Mouse (Mus musculus) forebrain, embryonic 16.5 days (tissue): ENCODE data around the gene Slc11a1. TPM values are rescaled to one million over a fixed set of nuclear protein-coding genes. Genes with fewer than 3 reads are reported as not detected.

Experiments
- ATAC-seq: fragments of 200-750 bp; cut with Nextera tagmentation; 2 replicates; pipeline ENCODE4 v1.8.0; 2017; ENCODE audit warnings: mild to moderate bottlenecking, moderate library complexity
- H3K27ac ChIP-seq: fragments of 300-500 bp; sonication (generic); 2 replicates; pipeline ENCODE4 v1.5.1; 2014; ENCODE audit warnings: low read length, control low read depth
- H3K27me3 ChIP-seq: fragments of 300-500 bp; sonication (generic); replicated peaks from 2 replicates; pipeline ENCODE4 v1.6.1; 2014; ENCODE audit warnings: low read length; ENCODE audit not compliant: control insufficient read depth, insufficient read depth
- H3K36me3 ChIP-seq: fragments of 300-500 bp; sonication (generic); 2 replicates; pipeline ENCODE4 v1.6.1; 2014; ENCODE audit not compliant: control insufficient read depth, insufficient read depth
- H3K4me1 ChIP-seq: fragments of 300-500 bp; sonication (generic); replicated peaks from 2 replicates; pipeline ENCODE4 v1.6.1; 2014; ENCODE audit warnings: low read length; ENCODE audit not compliant: control insufficient read depth, insufficient read depth
- H3K4me2 ChIP-seq: fragments of 300-500 bp; sonication (generic); 2 replicates; pipeline ENCODE4 v1.6.1; 2014; ENCODE audit warnings: mild to moderate bottlenecking, low read length, control low read depth
- H3K4me3 ChIP-seq: fragments of 300-500 bp; sonication (generic); replicated peaks from 2 replicates; pipeline ENCODE4 v1.5.1; 2014; ENCODE audit warnings: mild to moderate bottlenecking, low read length, control low read depth
- H3K9ac ChIP-seq: fragments of 300-500 bp; sonication (generic); replicated peaks from 2 replicates; pipeline ENCODE4 v1.6.1; 2014; ENCODE audit warnings: low read depth, low read length, control low read depth
- H3K9me3 ChIP-seq: fragments of 300-500 bp; sonication (generic); 2 replicates; pipeline ENCODE4 v1.6.1; 2016; ENCODE audit warnings: low read length; ENCODE audit not compliant: control insufficient read depth
- WGBS: fragments of 180-500 bp; shearing (Covaris S2); extraction: QIAGEN DNeasy Blood & Tissue Kit; methylation state at CpG from one replicate; pipeline ENCODE4 v1.1.7; 2014; 5-methylcytosine and 5-hydroxymethylcytosine counted together
- polyA plus RNA-seq: library from polyadenylated mRNA; unstranded; fragments of >200 nt; fragmentation: Nextera tagmentation; extraction: Ambion mirVana; gene quantifications from 2 replicates; pipeline ENCODE4 v1.2.1, GENCODE M21; 2015

Slc11a1 gene
- polyA plus RNA-seq, 1 experiment from 2014 or later = 1.5 TPM

GRCm38 (mm10) chr1:74381588-74382021 is 6.6 kb downstream of the Slc11a1 start:
- WGBS = 90% methylated on average over 10 of the region's 10 CpGs
- no peaks in the 10 kb centered on the region for H3K27me3 ChIP-seq

GRCm38 (mm10) chr1:74383385-74383784 is 8.4 kb downstream of the Slc11a1 start:
- no peak overlapping the region for H3K4me3 ChIP-seq
- no peak for ATAC-seq
- H3K9me3 ChIP-seq = no peaks in the 10 kb centered on the region
- no peak overlapping the region for H3K4me2 ChIP-seq
- H3K36me3 ChIP-seq = no peaks in the 10 kb centered on the region
- H3K27ac ChIP-seq = no peak overlapping the region
- no peak overlapping the region for H3K9ac ChIP-seq
- no peaks in the 10 kb centered on the region for H3K27me3 ChIP-seq
- H3K4me1 ChIP-seq = peaks cover 8% of the 10 kb centered on the region
- WGBS = 92% methylated on average over 13 of the region's 13 CpGs

More at GRCm38 (mm10) chr1:74381588-74382021, 6.6 kb downstream of the Slc11a1 start:
- peaks cover 3% of the 10 kb centered on the region; the same call in 1 of the 2 replicates for H3K4me1 ChIP-seq
- no peaks in the 10 kb centered on the region for H3K36me3 ChIP-seq
- no peak overlapping the region for H3K4me3 ChIP-seq
- H3K9me3 ChIP-seq = no peaks in the 10 kb centered on the region
- no peak overlapping the region for H3K27ac ChIP-seq
- H3K4me2 ChIP-seq = no peak overlapping the region
- H3K9ac ChIP-seq = no peak overlapping the region
- no peak for ATAC-seq

DNA sequence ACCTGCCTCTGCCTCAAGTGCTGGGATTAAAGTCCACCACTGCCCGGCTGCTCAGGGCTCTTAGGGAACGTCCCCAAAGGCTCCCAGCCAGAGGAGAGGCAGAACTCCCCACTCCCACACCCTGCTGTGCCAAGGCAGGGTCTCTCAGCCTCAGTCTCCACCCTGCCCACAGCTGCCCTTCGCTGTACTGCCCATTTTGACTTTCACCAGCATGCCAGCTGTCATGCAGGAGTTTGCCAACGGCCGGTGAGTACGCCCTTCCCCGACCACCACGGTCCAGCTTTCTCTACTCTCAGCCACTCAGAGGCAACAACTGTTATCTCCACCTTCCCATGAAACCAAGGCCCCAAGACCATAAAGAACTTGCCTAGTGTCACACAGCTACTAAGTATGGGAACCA is 9.5 kb downstream of the Slc11a1 start:
- Histone ChIP-seq H3K9me3 (no peaks in the 10 kb centered on the region), H3K4me2 (no peak overlapping the region), H3K9ac (no peak overlapping the region), H3K4me1 (peaks cover 8% of the 10 kb centered on the region), H3K27ac (no peak overlapping the region), H3K4me3 (no peak overlapping the region), H3K27me3 (no peaks in the 10 kb centered on the region), H3K36me3 (no peaks in the 10 kb centered on the region)
- ATAC-seq = no peak
- 84% methylated on average over 8 of the region's 8 CpGs for WGBS

GRCm38 (mm10) chr1:74385064-74385463 is 10.1 kb downstream of the Slc11a1 start:
- Histone ChIP-seq H3K9me3 (no peaks in the 10 kb centered on the region), H3K4me3 (no peak overlapping the region), H3K27me3 (no peaks in the 10 kb centered on the region), H3K9ac (no peak overlapping the region), H3K36me3 (no peaks in the 10 kb centered on the region), H3K4me1 (peaks cover 9% of the 10 kb centered on the region), H3K27ac (no peak overlapping the region), H3K4me2 (no peak overlapping the region)
- WGBS = 96% methylated on average over 10 of the region's 10 CpGs
- no peak for ATAC-seq

DNA sequence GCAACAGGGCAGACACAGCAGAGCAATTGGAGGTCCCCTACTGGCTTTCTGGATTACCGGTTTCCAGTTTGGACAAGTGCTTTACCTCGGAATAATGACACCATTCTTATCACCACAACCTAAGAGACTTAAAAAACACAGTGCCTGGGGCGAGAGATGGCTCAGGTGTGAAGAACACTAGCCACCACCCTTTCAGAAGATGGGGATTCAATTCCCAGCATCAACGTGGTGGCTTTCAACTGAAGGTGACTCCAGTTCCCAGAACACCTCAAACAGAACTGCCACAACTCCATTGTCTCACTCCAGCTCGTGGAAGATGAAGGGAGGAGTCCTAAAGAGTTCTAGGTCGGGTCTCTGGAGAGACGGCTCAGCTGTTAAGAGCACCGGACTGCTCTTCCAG is 10.5 kb downstream of the Slc11a1 start:
- H3K4me3 ChIP-seq = no peak overlapping the region
- no peak overlapping the region for H3K4me2 ChIP-seq
- 88% methylated on average over 8 of the region's 8 CpGs for WGBS
- H3K9me3 ChIP-seq = no peaks in the 10 kb centered on the region
- no peak overlapping the region for H3K9ac ChIP-seq
- peaks cover 14% of the 10 kb centered on the region for H3K4me1 ChIP-seq
- H3K36me3 ChIP-seq = no peaks in the 10 kb centered on the region
- no peaks in the 10 kb centered on the region; the same call in none of the 2 replicates for H3K27me3 ChIP-seq
- H3K27ac ChIP-seq = no peak overlapping the region
- ATAC-seq = no peak

GRCm38 (mm10) chr1:74386363-74386713 is 11.3 kb downstream of the Slc11a1 start:
- 52% methylated on average over 7 of the region's 10 CpGs for WGBS
- H3K9ac ChIP-seq = peak overlapping the region; percentile 83
- H3K27ac ChIP-seq = peak overlapping the region; percentile 97
- H3K4me2 ChIP-seq = peak overlapping the region; percentile 77
- H3K9me3 ChIP-seq = no peaks in the 10 kb centered on the region
- peak overlapping the region; percentile 94 for H3K4me3 ChIP-seq
- ATAC-seq = no peak; the same call in 1 of the 2 replicates
- no peaks in the 10 kb centered on the region for H3K36me3 ChIP-seq
- H3K4me1 ChIP-seq = peaks cover 21% of the 10 kb centered on the region
- H3K27me3 ChIP-seq = no peaks in the 10 kb centered on the region; the same call in none of the 2 replicates

DNA sequence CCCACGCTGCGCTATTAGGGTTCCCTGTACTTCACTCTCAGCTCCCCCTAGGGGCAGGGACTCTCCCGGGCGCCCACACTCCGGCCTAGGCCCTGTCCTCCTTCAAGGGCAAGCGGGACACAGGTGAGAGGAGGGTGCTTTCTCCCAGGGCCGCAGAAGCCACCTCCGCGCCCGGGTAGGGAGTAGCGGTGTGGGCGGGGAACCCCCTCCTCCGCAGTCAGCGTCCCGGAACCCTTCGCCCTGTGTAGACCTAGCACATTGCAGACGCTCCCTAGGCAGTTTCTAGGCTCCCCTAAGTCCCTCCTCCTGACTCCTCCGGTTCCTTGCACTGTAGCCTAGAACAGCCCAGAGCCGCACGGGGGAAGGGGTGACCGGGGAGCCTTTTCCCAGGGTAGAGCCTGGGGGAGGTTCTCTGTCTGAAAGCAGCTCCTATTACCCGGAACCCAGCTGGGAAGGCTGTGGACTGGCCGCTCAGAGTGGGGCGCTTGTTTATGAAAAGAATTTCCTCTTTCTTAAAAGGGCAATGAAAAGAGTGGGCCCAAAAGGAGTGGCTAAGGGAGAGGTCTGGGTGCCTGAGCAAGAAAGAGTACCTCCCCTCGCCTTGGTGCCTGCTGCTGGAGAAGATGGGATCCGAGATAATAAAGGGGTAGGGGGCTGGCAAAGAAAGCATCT is 11.9 kb downstream of the Slc11a1 start:
- Histone ChIP-seq H3K4me2 (peak overlapping the region; percentile 77), H3K9ac (peak overlapping the region; percentile 83), H3K27me3 (no peaks in the 10 kb centered on the region; the same call in none of the 2 replicates), H3K4me1 (peaks cover 21% of the 10 kb centered on the region), H3K9me3 (no peaks in the 10 kb centered on the region), H3K4me3 (peak overlapping the region; percentile 94), H3K27ac (peak overlapping the region; percentile 97), H3K36me3 (no peaks in the 10 kb centered on the region)
- peak; percentile 91 for ATAC-seq
- WGBS = under 1% methylated on average over 26 of the region's 26 CpGs

GRCm38 (mm10) chr1:74387386-74387988 is 12.5 kb downstream of the Slc11a1 start:
- 50% methylated on average over 15 of the region's 15 CpGs for WGBS
- no peak for ATAC-seq
- no peaks in the 10 kb centered on the region; the same call in none of the 2 replicates for H3K27me3 ChIP-seq
- H3K9me3 ChIP-seq = no peaks in the 10 kb centered on the region
- H3K4me1 ChIP-seq = peaks cover 26% of the 10 kb centered on the region
- peak overlapping the region; percentile 94 for H3K4me3 ChIP-seq
- peak overlapping the region; percentile 83 for H3K9ac ChIP-seq
- H3K36me3 ChIP-seq = no peaks in the 10 kb centered on the region
- peak overlapping the region; percentile 77 for H3K4me2 ChIP-seq
- H3K27ac ChIP-seq = peak overlapping the region; percentile 97

GRCm38 (mm10) chr1:74388398-74388920 is 13.5 kb downstream of the Slc11a1 start:
- no peaks in the 10 kb centered on the region; the same call in none of the 2 replicates for H3K27me3 ChIP-seq
- 70% methylated on average over 7 of the region's 7 CpGs for WGBS

More at GRCm38 (mm10) chr1:74388398-74388920, 13.5 kb downstream of the Slc11a1 start:
- Histone ChIP-seq H3K36me3 (no peaks in the 10 kb centered on the region), H3K4me3 (no peak overlapping the region), H3K4me1 (peaks cover 35% of the 10 kb centered on the region), H3K9me3 (no peaks in the 10 kb centered on the region), H3K4me2 (no peak overlapping the region), H3K9ac (no peak overlapping the region), H3K27ac (no peak overlapping the region)
- ATAC-seq = no peak
